In the genomic region with DNA sequence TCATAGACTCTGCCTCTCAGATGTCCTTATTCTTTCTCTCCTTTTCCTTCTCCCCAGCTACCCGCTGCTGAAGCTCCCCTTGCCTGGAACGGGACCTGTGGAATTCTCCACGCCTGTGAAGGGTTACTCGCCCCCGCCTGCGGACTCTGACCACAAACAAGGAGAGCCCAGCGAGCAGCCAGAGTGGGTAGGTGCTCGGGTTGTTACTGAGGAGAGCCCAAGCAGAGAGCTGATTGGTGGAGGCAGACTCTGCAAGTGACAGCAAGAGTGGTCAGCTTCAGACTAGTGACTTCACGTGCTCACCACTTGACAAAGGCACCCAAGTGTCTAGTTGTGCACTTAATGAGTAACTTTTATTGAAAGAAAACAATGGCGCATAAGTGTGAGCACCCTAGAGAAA, we compare ENCODE assay signal across 29 mouse cellular contexts. TPM values are rescaled to one million over a fixed set of nuclear protein-coding genes. Genes with fewer than 3 reads are reported as not detected.
DNase-seq lines count a peak whose midpoint lies in the region; ATAC-seq and TF ChIP-seq lines count a peak whose summit lies in the region.
"Had no signal": no experiment of that assay in that cellular context is flagged by ENCODE, and none has a peak within 500 bp of the region (broad histone marks: within the 10 kb centered on the region; RNA-seq: fewer than 3 reads in every experiment).

No protein-coding gene starts in this region.

- no peak overlapping the region for H3K27ac ChIP-seq in lung, postnatal 0 days (ENCODE audit: low read length)
- no peak overlapping the region for H3K27ac ChIP-seq in liver, embryonic 12.5 days
- H3K27ac ChIP-seq: forebrain, embryonic 10.5 days; heart, embryonic 10.5 days; hindbrain, embryonic 14.5 days; kidney, embryonic 15.5 days; limb, embryonic 10.5 days had no signal

- no peak for TF ChIP-seq CTCF in lung, postnatal 0 days (IDR thresholded peaks at IDR 0.05)

- no peaks in the 10 kb centered on the region for H3K4me1 ChIP-seq in lung, postnatal 0 days (ENCODE audit: insufficient read depth, low read depth, low read length)
- H3K4me1 ChIP-seq in liver, embryonic 12.5 days, result peaks cover 7% of the 10 kb centered on the region; the same call in 1 of the 2 replicates
- H3K4me1 ChIP-seq: heart, embryonic 10.5 days had no signal

- H3K27me3 ChIP-seq in lung, postnatal 0 days (replicated peaks; ENCODE audit: insufficient read depth, low read length), result no peaks in the 10 kb centered on the region
- no peaks in the 10 kb centered on the region for H3K27me3 ChIP-seq in liver, embryonic 12.5 days (replicated peaks)
- H3K27me3 ChIP-seq: CH12.LX; kidney, embryonic 15.5 days; megakaryocyte, embryonic 14.5 days had no signal

- peak; percentile 34 for DNase-seq in lung, postnatal 0 days (ENCODE audit: low spot score)
- DNase-seq in lung, postnatal 14 days, result no peak
- DNase-seq in lung, postnatal 25 days (ENCODE audit: low spot score), result peak; percentile 42
- DNase-seq in urinary bladder, postnatal 36 days (ENCODE audit: low spot score in 2 of 2), result no peak
- no peak for DNase-seq in thymus, postnatal 10 days (ENCODE audit: low spot score in 2 of 2)
- no peak for DNase-seq in urinary bladder, postnatal 10 days (ENCODE audit: low spot score)
- DNase-seq: adrenal gland, adult 2 months; B cell, adult 2 months; cerebellum, adult 11-12 months; cerebellum, postnatal 14 days; gastrocnemius, postnatal 10 days; heart, postnatal 4 days; lung, embryonic 14.5 days; midbrain, embryonic 14.5 days; right cerebral cortex, postnatal 14 days; spleen, adult 18-20 months; thymus, postnatal 25 days had no signal

- WGBS in lung, postnatal 0 days, result 72% methylated on average over 10 of the region's 10 CpGs
- WGBS in liver, embryonic 12.5 days (ENCODE audit: insufficient replicate concordance), result 67% methylated on average over 10 of the region's 10 CpGs

- H3K4me3 ChIP-seq in lung, postnatal 0 days (ENCODE audit: low read depth, low read length), result no peak overlapping the region
- no peak overlapping the region for H3K4me3 ChIP-seq in liver, embryonic 12.5 days
- H3K4me3 ChIP-seq: forebrain, embryonic 10.5 days; heart, embryonic 10.5 days; kidney, embryonic 15.5 days; limb, embryonic 10.5 days; megakaryocyte, embryonic 14.5 days had no signal

- no peak overlapping the region for H3K9ac ChIP-seq in lung, postnatal 0 days (replicated peaks; ENCODE audit: low read depth)
- no peak overlapping the region for H3K9ac ChIP-seq in liver, embryonic 12.5 days
- H3K9ac ChIP-seq: hindbrain, embryonic 14.5 days; kidney, embryonic 15.5 days; lung, embryonic 14.5 days had no signal

- TF ChIP-seq EP300 in lung, postnatal 0 days (IDR thresholded peaks at IDR 0.05), result no peak

- no peaks in the 10 kb centered on the region for H3K36me3 ChIP-seq in lung, postnatal 0 days (ENCODE audit: insufficient read depth, low read length)
- peaks cover 40% of the 10 kb centered on the region for H3K36me3 ChIP-seq in liver, embryonic 12.5 days

- peak; percentile 84 for ATAC-seq in lung, postnatal 0 days
- ATAC-seq in liver, embryonic 12.5 days, result peak; percentile 74
- ATAC-seq: forebrain, embryonic 16.5 days; inflammation-experienced regulatory T-cells, adult 6 months had no signal

- no peaks in the 10 kb centered on the region for H3K9me3 ChIP-seq in lung, postnatal 0 days (ENCODE audit: low read length)
- no peaks in the 10 kb centered on the region for H3K9me3 ChIP-seq in liver, embryonic 12.5 days (replicated peaks)
- H3K9me3 ChIP-seq: forebrain, embryonic 10.5 days; G1E; heart, embryonic 10.5 days; kidney, embryonic 15.5 days; limb, embryonic 10.5 days; megakaryocyte, embryonic 14.5 days had no signal

- no peak overlapping the region for H3K4me2 ChIP-seq in lung, postnatal 0 days (replicated peaks; ENCODE audit: low read depth, low read length)
- no peak overlapping the region for H3K4me2 ChIP-seq in liver, embryonic 12.5 days
- H3K4me2 ChIP-seq: hindbrain, embryonic 14.5 days; kidney, embryonic 15.5 days; lung, embryonic 14.5 days had no signal

RNA-seq across cellular contexts. Expression of a gene that starts 29.2 kb away (rescaled TPM):
- 18.1 and 21.3 TPM in 2 replicates for polyA plus RNA-seq in lung, postnatal 0 days (2015; fragmentation: Nextera tagmentation; extraction: Ambion mirVana)
- polyA plus RNA-seq in liver, embryonic 12.5 days (2016; fragmentation: Nextera tagmentation; extraction: Ambion mirVana), result 28.6 and 28.7 TPM in 2 replicates

RNA-seq across cellular contexts. Expression of a gene that starts 45.7 kb away (rescaled TPM):
- 8.8 and 11.2 TPM in 2 replicates for polyA plus RNA-seq in lung, postnatal 0 days (2015; fragmentation: Nextera tagmentation; extraction: Ambion mirVana)
- polyA plus RNA-seq in liver, embryonic 12.5 days (2016; fragmentation: Nextera tagmentation; extraction: Ambion mirVana), result 5.9 and 7.4 TPM in 2 replicates

RNA-seq across cellular contexts. Expression of a gene that starts 57.2 kb away (rescaled TPM):
- 24.6 and 30.7 TPM in 2 replicates for polyA plus RNA-seq in lung, postnatal 0 days (2015; fragmentation: Nextera tagmentation; extraction: Ambion mirVana)
- 38.3 and 43.4 TPM in 2 replicates for polyA plus RNA-seq in liver, embryonic 12.5 days (2016; fragmentation: Nextera tagmentation; extraction: Ambion mirVana)
- polyA plus RNA-seq: adrenal gland, adult 2 months; forebrain, embryonic 10.5 days; heart, embryonic 10.5 days; large intestine, adult 2 months; limb, embryonic 10.5 days had no signal

RNA-seq across cellular contexts. Expression of a gene that starts 57.4 kb away (rescaled TPM):
- polyA plus RNA-seq in lung, postnatal 0 days (2015; fragmentation: Nextera tagmentation; extraction: Ambion mirVana), result 6.9 and 7.8 TPM in 2 replicates
- 14.1 and 16.5 TPM in 2 replicates for polyA plus RNA-seq in liver, embryonic 12.5 days (2016; fragmentation: Nextera tagmentation; extraction: Ambion mirVana)

Comparison
In these comparisons a context has a peak if more than half of its experiments do, and no peak if none do; other contexts are left out.
1. DNase-seq: peak in lung, postnatal 0 days (single experiment) and lung, postnatal 25 days (single experiment); none in lung, postnatal 14 days (single experiment), urinary bladder, postnatal 36 days (0 of 2), thymus, postnatal 10 days (0 of 2) and urinary bladder, postnatal 10 days (single experiment).